Mouse (Mus musculus): ENCODE measurements around the gene Scel.

Gene Scel

GRCm38 (mm10) chr14:103648623-103649255 is 135.6 kb downstream of the Scel start:
- in situ Hi-C loops (cut with MboI; ENCODE audit: low sequenced_read_pairs), result no loop called here

GRCm38 (mm10) chr14:103649302-103649701 is 136.2 kb downstream of the Scel start:
- in situ Hi-C loops (cut with MboI; ENCODE audit: low sequenced_read_pairs), result no loop called here

GRCm38 (mm10) chr14:103649896-103650334 is 136.8 kb downstream of the Scel start, which contains the start of gene Slain1:
Gene Slain1, plus strand, starts transcription at chr14:103650228.
- in situ Hi-C loops (cut with MboI; ENCODE audit: low sequenced_read_pairs), result no loop called here

- in situ Hi-C loops (cut with MboI; ENCODE audit: low sequenced_read_pairs), result no loop called here
Observed at GRCm38 (mm10) chr14:103650413-103651101, 137.4 kb downstream of the Scel start.

- in situ Hi-C loops (cut with MboI; ENCODE audit: low sequenced_read_pairs), result no loop called here
Observed at GRCm38 (mm10) chr14:103651106-103651505, 138.0 kb downstream of the Scel start.

- in situ Hi-C loops (cut with MboI; ENCODE audit: low sequenced_read_pairs), result no loop called here
Observed at GRCm38 (mm10) chr14:103651562-103651961, 138.4 kb downstream of the Scel start.

GRCm38 (mm10) chr14:103652524-103652923 is 139.4 kb downstream of the Scel start:
- in situ Hi-C loops (cut with MboI; ENCODE audit: low sequenced_read_pairs), result no loop called here

- in situ Hi-C loops (cut with MboI; ENCODE audit: low sequenced_read_pairs), result no loop called here
Observed at GRCm38 (mm10) chr14:103653800-103654199, 140.7 kb downstream of the Scel start.

- in situ Hi-C loops (cut with MboI; ENCODE audit: low sequenced_read_pairs), result no loop called here
Observed at GRCm38 (mm10) chr14:103655448-103655847, 142.3 kb downstream of the Scel start.

- in situ Hi-C loops (cut with MboI; ENCODE audit: low sequenced_read_pairs), result no loop called here
Observed at GRCm38 (mm10) chr14:103657876-103658275, 144.7 kb downstream of the Scel start.

Data from CH12F3 (cell line).